Mouse (Mus musculus) heart, postnatal 14 days (tissue): ENCODE data around the gene Rc3h1. TPM values are rescaled to one million over a fixed set of nuclear protein-coding genes. Genes with fewer than 3 reads are reported as not detected.
A peak's percentile ranks its signal among the peaks of the same experiment; 100 is the strongest.
"Not testable (repeated sequence)": the region's sequence is repeated elsewhere in the genome, so short reads cannot be mapped to it uniquely, and the experiment has no call there.

Experiments
- DNase-seq, 2 experiments: peaks; one replicate each; pipeline ENCODE4 v3.0.0; 2021 to 2022
- intact Hi-C: fragments of 180-260 bp; cut with DNase I; formaldehyde crosslinking; loops from one replicate; pipeline ENCODE4 v1.15.1; 2025
- total RNA-seq, 2 experiments: library from RNA; stranded (reverse); gene quantifications; 2 replicates each; pipeline ENCODE4 v1.2.3; 2021

The Rc3h1 gene
- total RNA-seq, 2 experiments from 2014 or later = 48.0 to 48.5 TPM

GRCm38 (mm10) chr1:160933896-160934482, 27.8 kb downstream of the Rc3h1 start:
- intact Hi-C loops = loop anchor here (1.0 to 10.0 kb wide), 5 partner anchors 37 to 529 kb away; no protein-coding TSS in a partner anchor
- peak in 1 of 2 experiments; percentile 42 for DNase-seq

GRCm38 (mm10) chr1:160935551-160935950, 29.3 kb downstream of the Rc3h1 start:
- no peak for DNase-seq
- intact Hi-C loops = loop anchor here (2.0 to 10.0 kb wide), 2 partner anchors 191 to 531 kb away; no protein-coding TSS in a partner anchor

- intact Hi-C loops = no loop called here
- DNase-seq = no peak
Observed at GRCm38 (mm10) chr1:160963199-160963598, 57.0 kb downstream of the Rc3h1 start.

GRCm38 (mm10) chr1:160967268-160967667, 61.0 kb downstream of the Rc3h1 start:
- no peak for DNase-seq
- intact Hi-C loops = no loop called here

GRCm38 (mm10) chr1:160968643-160969042, 62.4 kb downstream of the Rc3h1 start:
- DNase-seq = no peak
- intact Hi-C loops = no loop called here

GRCm38 (mm10) chr1:160978071-160978735, 72.0 kb downstream of the Rc3h1 start, which contains the start of gene Serpinc1:
TSS of gene Serpinc1 (plus strand) at chr1:160978585.
- no peak for DNase-seq
- intact Hi-C loops = loop anchor here (10.0 kb wide), 1 partner anchor 217 kb away; no protein-coding TSS in a partner anchor

GRCm38 (mm10) chr1:160980021-160980420, 73.8 kb downstream of the Rc3h1 start:
- no peak for DNase-seq
- intact Hi-C loops = no loop called here

GRCm38 (mm10) chr1:160980537-160981234, 74.5 kb downstream of the Rc3h1 start:
- no peak for DNase-seq
- intact Hi-C loops = no loop called here

GRCm38 (mm10) chr1:160981337-160981736, 75.1 kb downstream of the Rc3h1 start:
- no peak for DNase-seq
- intact Hi-C loops = no loop called here

GRCm38 (mm10) chr1:160982887-160983286, 76.7 kb downstream of the Rc3h1 start:
- DNase-seq = no peak
- intact Hi-C loops = no loop called here

GRCm38 (mm10) chr1:160984731-160985130, 78.5 kb downstream of the Rc3h1 start:
- DNase-seq, intact Hi-C loops: not testable (repeated sequence)

GRCm38 (mm10) chr1:160985477-160985876, 79.3 kb downstream of the Rc3h1 start:
- no peak for DNase-seq
- intact Hi-C loops = no loop called here

GRCm38 (mm10) chr1:160986881-160987635, 80.8 kb downstream of the Rc3h1 start:
- intact Hi-C loops = no loop called here

GRCm38 (mm10) chr1:160989395-160989794, 83.2 kb downstream of the Rc3h1 start:
- intact Hi-C loops = no loop called here
- no peak for DNase-seq

More at GRCm38 (mm10) chr1:160986881-160987635, 80.8 kb downstream of the Rc3h1 start:
- DNase-seq = no peak

- intact Hi-C loops = no loop called here
Observed at GRCm38 (mm10) chr1:160993851-160994250, 87.6 kb downstream of the Rc3h1 start.

GRCm38 (mm10) chr1:161004942-161005341, 98.7 kb downstream of the Rc3h1 start:
- intact Hi-C loops = no loop called here
- no peak for DNase-seq

More at GRCm38 (mm10) chr1:160993851-160994250, 87.6 kb downstream of the Rc3h1 start:
- no peak for DNase-seq

- DNase-seq = no peak
- intact Hi-C loops = no loop called here
Observed at GRCm38 (mm10) chr1:161005526-161005925, 99.3 kb downstream of the Rc3h1 start.

GRCm38 (mm10) chr1:161006471-161006870, 100.3 kb downstream of the Rc3h1 start:
- no peak for DNase-seq
- intact Hi-C loops = no loop called here

- intact Hi-C loops = no loop called here
- no peak for DNase-seq
Observed at GRCm38 (mm10) chr1:161008038-161008437, 101.8 kb downstream of the Rc3h1 start.

GRCm38 (mm10) chr1:161010436-161010835, 104.2 kb downstream of the Rc3h1 start:
- intact Hi-C loops = no loop called here
- no peak for DNase-seq
